8 mouse cellular contexts compared by ENCODE assay signal in genomic region chr11:44975151-44975550, GRCm38 (mm10).
DNase-seq lines count a peak whose midpoint lies in the region; ATAC-seq and TF ChIP-seq lines count a peak whose summit lies in the region.
"Had no signal": no experiment of that assay in that cellular context is flagged by ENCODE, and none has a peak within 500 bp of the region (broad histone marks: within the 10 kb centered on the region; RNA-seq: fewer than 3 reads in every experiment).

No protein-coding gene starts in this region.

- ATAC-seq in neural tube, embryonic 15.5 days (ENCODE audit: low FRiP score) = no peak

- no peak overlapping the region for H3K9ac ChIP-seq in neural tube, embryonic 15.5 days (replicated peaks)

- no peaks in the 10 kb centered on the region for H3K36me3 ChIP-seq in kidney, adult 2 months (ENCODE audit: control insufficient read depth, insufficient read depth, low read length)
- H3K36me3 ChIP-seq in neural tube, embryonic 15.5 days = no peaks in the 10 kb centered on the region

- no peak overlapping the region for H3K4me2 ChIP-seq in neural tube, embryonic 15.5 days

- H3K27ac ChIP-seq in brown adipose tissue, adult 24 weeks (replicated peaks; ENCODE audit: low read depth, low read length) = peak overlapping the region; percentile 75
- H3K27ac ChIP-seq in kidney, adult 2 months (ENCODE audit: insufficient read depth, low read depth, low read length) = peak overlapping the region; percentile 35; the same call in 1 of the 2 replicates
- peak overlapping the region; percentile 54; the same call in 1 of the 2 replicates for H3K27ac ChIP-seq in neural tube, embryonic 15.5 days (replicated peaks)

- no peaks in the 10 kb centered on the region for H3K27me3 ChIP-seq in kidney, adult 2 months (replicated peaks; ENCODE audit: control insufficient read depth, insufficient read depth, low read length)
- H3K27me3 ChIP-seq in neural tube, embryonic 15.5 days (replicated peaks) = no peaks in the 10 kb centered on the region

- no peak overlapping the region for H3K4me3 ChIP-seq in brown adipose tissue, adult 24 weeks (ENCODE audit: insufficient read depth, low read depth, low read length)
- no peak overlapping the region for H3K4me3 ChIP-seq in kidney, adult 2 months (ENCODE audit: insufficient read depth, low read depth, low read length)
- no peak overlapping the region for H3K4me3 ChIP-seq in neural tube, embryonic 15.5 days (replicated peaks)

- TF ChIP-seq POLR2A in kidney, adult 2 months (IDR thresholded peaks at IDR 0.05; ENCODE audit: low read depth, low read length) = no peak

- no peak for TF ChIP-seq CTCF in kidney, adult 2 months (conservative IDR thresholded peaks at IDR 0.05; ENCODE audit: insufficient read depth, insufficient read length, low read depth, low read length)

- WGBS in kidney, adult 2 months = 46% methylated on average over 2 of the region's 2 CpGs
- 49% methylated on average over 2 of the region's 2 CpGs for WGBS in neural tube, embryonic 15.5 days

- DNase-seq in lung, postnatal 10 days = peak; percentile 22
- DNase-seq in lung, postnatal 14 days = no peak
- DNase-seq in kidney, adult 2 months = peak; percentile 89
- DNase-seq in urinary bladder, adult 18-20 months (ENCODE audit: low spot score in 2 of 2) = no peak
- no peak for DNase-seq in left cerebral cortex, adult 18-20 months (ENCODE audit: low spot score in 2 of 2)
- DNase-seq: spleen, adult 18-20 months had no signal

- H3K4me1 ChIP-seq in brown adipose tissue, adult 24 weeks (ENCODE audit: control insufficient read depth, insufficient read depth, insufficient read length, low read length) = peaks cover 27% of the 10 kb centered on the region
- no peaks in the 10 kb centered on the region for H3K4me1 ChIP-seq in kidney, adult 2 months (ENCODE audit: control insufficient read depth, insufficient read depth, low read length)
- H3K4me1 ChIP-seq in neural tube, embryonic 15.5 days = peaks cover 52% of the 10 kb centered on the region

- no peaks in the 10 kb centered on the region for H3K9me3 ChIP-seq in neural tube, embryonic 15.5 days (replicated peaks)

Comparison
In these comparisons a context has a peak if more than half of its experiments do, and no peak if none do; other contexts are left out.
1. DNase-seq: peak in lung, postnatal 10 days (single experiment) and kidney, adult 2 months (single experiment); none in lung, postnatal 14 days (single experiment), urinary bladder, adult 18-20 months (0 of 2) and left cerebral cortex, adult 18-20 months (0 of 2).
2. Peak in every context shown above with its lines, with median percentiles within 50 percentile points of each other: H3K27ac ChIP-seq.